Mouse (Mus musculus): ENCODE measurements around the gene Sntb2. TPM values are rescaled to one million over a fixed set of nuclear protein-coding genes. Genes with fewer than 3 reads are reported as not detected.
"Not testable (repeated sequence)": the region's sequence is repeated elsewhere in the genome, so short reads cannot be mapped to it uniquely, and the experiment has no call there.

The Sntb2 gene
- total RNA-seq, 1 experiment from 2014 or later = 25.8 TPM

DNA sequence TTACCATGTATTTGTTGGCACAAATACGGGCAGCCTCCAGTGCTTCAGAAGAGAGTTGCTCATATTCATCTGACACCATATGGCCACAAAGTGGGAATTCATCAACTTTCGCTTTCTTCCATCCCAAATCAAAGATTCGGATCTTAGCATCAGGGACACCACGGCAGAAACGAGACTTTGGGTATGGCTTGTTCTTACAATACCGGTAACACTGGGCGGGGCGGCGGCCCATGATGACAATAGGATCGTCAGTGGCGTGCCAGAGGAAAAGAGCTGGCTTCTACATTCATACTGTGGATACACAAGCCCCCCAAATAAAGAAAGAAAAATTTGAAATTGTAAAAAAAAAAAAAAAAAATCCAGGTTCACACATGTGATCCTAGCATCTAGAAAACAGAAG lies 7.4 kb upstream of the Sntb2 start:
- ATAC-seq (ENCODE audit: extremely low read depth, insufficient number of reproducible peaks, low FRiP score, poor library complexity, severe bottlenecking) = not testable (repeated sequence)

- no peak for ATAC-seq (ENCODE audit: extremely low read depth, insufficient number of reproducible peaks, low FRiP score, poor library complexity, severe bottlenecking)
Measured at GRCm38 (mm10) chr8:106929155-106929913, 6.2 kb upstream of the Sntb2 start.

DNA sequence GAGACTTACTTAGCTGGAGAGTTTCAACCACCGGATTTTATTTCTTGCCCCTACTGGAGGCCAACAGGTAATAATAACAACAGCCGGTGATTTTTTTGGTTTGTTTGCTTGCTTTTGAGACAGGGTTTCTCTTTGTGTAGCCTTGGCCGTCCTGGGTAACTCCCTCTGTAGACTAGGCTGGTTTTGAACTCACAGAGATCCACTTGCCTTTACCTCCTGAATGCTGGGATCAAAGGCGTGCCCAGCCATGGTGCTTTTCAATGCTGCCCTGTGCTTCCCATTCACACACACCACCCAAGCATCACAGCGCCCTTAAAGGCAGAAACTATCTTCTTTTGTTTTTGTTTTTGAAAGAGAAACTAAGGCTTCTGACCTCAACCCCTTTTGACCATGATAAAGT lies 5.6 kb upstream of the Sntb2 start:
- no peak for ATAC-seq (ENCODE audit: extremely low read depth, insufficient number of reproducible peaks, low FRiP score, poor library complexity, severe bottlenecking)

DNA sequence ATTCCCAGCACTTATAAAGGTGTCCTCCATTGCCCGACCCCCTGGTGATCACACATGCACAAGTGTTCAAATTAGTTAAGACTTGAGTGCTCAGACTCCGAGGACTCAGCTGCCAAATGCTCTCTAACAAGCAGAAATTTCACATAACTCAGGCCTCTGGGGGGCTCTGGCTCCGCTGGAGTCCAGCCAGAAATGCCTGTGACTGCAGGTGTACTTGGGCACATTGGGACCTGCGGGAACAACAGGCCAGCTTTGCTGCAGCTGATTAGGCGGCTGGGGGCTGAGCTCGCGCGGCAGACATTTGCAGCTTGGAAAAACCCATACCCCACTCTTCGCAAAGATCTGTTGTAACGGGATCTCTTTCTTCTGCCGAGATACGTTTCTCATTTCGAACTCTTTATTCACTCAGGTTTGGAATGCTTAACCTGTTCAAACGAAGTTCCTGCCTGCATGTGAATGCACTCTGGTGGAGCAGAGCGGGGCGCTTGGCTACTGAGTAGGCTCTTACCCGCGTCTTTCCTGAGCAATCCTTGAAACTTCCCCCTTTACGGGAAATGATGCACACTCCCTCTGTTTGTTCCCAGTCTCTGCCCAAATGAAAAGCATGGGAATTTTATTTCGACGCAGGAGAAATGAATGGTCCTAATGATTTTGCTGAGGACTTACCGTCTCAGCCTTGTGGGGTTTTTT lies 3.0 kb upstream of the Sntb2 start:
- ATAC-seq (ENCODE audit: extremely low read depth, insufficient number of reproducible peaks, low FRiP score, poor library complexity, severe bottlenecking) = no peak

DNA sequence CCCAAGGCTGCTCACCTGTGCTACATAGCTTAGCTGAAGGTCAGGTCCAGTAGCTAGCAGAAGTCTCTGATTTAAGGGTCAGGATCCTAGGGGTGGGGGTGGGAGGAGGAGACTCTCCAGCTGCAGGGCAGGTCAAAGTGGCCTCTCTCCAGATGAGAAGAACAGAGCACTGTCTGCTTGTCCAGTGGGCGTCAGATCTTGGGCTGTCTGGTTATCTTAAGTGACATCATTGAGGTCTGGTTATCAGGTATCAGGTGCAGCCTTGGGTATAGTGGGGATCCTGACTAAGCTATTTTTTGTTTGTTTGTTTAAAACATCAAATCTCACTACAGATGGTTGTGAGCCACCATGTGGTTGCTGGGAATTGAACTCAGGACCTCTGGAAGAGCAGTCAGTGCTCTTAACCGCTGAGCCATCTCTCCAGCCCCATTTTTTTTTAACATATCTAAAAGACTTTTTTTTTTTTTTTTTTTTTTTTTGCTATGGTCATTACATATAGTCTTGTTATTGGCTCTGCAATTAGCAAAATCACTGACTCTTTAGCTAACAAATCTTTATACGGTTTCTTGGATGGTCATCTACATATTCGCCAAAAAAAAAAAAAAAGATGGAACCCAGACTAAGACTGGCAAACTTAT lies 1.9 kb upstream of the Sntb2 start:
- ATAC-seq (ENCODE audit: extremely low read depth, insufficient number of reproducible peaks, low FRiP score, poor library complexity, severe bottlenecking) = no peak

DNA sequence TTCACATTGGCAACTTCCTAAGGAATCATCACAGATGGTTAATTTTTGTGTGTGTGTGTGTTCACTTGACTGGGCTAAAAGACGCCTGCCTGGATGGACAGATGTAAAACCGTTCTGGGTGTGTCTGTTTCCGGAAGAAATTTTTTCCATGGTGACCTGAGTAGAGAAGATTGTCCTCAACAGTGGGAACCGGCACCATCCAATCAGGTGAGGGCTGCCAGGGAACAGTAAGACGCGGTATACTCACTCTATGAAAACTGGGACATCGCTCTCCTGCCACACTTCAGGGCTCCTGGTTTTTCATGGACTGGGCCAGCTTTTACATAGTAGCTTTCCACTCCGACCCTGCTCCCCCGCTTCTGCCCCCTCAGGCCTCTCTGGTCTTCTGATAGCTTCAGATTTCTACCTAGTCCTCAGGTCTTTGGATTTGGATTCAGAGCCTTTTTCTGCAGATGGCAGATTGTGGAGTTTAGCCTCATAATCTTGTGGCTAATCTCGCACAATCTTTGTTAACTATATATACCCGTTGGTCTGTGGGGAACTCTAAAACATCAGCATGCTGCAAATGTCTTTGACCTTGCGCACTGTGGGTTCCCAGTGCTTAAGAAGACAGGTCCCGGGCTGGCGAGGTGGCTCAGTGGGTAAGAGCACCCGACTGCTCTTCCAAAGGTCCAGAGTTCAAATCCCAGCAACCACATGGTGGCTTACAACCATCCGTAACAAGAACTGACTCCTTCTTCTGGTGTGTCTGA lies 1.1 kb upstream of the Sntb2 start:
- no peak for ATAC-seq (ENCODE audit: extremely low read depth, insufficient number of reproducible peaks, low FRiP score, poor library complexity, severe bottlenecking)

DNA sequence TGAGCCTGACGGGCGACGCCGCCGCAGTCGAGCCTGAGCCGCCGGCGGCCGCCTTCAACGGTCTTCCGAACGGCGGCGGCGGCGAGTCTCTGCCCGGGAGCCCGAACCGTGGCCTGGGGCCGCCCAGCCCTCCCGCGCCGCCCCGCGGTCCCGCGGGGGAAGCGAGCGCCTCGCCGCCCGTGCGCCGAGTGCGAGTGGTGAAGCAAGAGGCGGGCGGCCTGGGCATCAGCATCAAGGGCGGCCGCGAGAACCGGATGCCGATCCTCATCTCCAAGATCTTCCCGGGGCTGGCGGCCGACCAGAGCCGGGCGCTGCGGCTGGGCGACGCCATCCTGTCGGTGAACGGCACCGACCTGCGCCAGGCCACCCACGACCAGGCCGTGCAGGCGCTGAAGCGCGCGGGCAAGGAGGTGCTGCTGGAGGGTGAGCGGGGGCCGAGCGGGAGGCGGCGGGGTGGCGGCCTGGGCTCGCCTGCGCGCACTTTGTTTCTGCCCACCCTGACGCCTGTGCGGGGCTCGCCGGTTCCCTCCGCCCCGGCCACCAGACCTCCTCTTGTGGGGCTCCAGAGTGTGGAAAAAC lies 438 bp downstream of the Sntb2 start:
- ATAC-seq (ENCODE audit: extremely low read depth, insufficient number of reproducible peaks, low FRiP score, poor library complexity, severe bottlenecking) = peak; percentile 9; the same call in 1 of the 2 replicates

DNA sequence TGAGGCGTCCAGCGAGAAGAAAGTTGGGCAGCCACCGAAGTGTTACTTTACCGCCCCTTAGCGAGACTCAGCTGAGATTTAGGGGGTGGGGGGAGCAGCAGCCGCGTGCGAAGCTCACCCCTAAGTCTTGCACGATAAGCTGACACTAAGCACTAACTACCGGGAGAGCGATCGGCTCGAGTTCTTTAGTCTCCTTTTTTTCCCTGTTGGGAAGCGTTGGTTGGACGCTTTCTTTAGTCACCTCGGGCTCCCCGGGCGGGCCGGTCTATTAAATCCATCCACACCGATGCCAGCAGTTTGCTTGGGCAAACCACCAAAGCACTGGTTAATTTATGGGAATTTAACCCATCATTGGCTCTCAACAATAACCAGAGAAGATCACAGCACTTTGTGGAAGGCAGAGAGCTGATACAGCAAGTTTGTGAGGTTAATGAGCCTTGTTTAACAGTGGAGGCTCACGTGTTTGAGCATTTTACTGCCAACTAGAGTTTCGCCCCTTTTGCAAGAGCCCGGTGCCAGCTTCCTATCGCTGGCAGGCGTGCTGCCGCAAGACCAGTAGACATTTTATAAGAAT lies 1.0 kb downstream of the Sntb2 start:
- ATAC-seq (ENCODE audit: extremely low read depth, insufficient number of reproducible peaks, low FRiP score, poor library complexity, severe bottlenecking) = no peak

- no peak for ATAC-seq (ENCODE audit: extremely low read depth, insufficient number of reproducible peaks, low FRiP score, poor library complexity, severe bottlenecking)
Measured at GRCm38 (mm10) chr8:106937081-106937800, 1.7 kb downstream of the Sntb2 start.

GRCm38 (mm10) chr8:106941806-106942205 lies 6.3 kb downstream of the Sntb2 start:
- ATAC-seq (ENCODE audit: extremely low read depth, insufficient number of reproducible peaks, low FRiP score, poor library complexity, severe bottlenecking) = no peak

- no peak for ATAC-seq (ENCODE audit: extremely low read depth, insufficient number of reproducible peaks, low FRiP score, poor library complexity, severe bottlenecking)
Measured at GRCm38 (mm10) chr8:106943874-106944418, 8.4 kb downstream of the Sntb2 start.

DNA sequence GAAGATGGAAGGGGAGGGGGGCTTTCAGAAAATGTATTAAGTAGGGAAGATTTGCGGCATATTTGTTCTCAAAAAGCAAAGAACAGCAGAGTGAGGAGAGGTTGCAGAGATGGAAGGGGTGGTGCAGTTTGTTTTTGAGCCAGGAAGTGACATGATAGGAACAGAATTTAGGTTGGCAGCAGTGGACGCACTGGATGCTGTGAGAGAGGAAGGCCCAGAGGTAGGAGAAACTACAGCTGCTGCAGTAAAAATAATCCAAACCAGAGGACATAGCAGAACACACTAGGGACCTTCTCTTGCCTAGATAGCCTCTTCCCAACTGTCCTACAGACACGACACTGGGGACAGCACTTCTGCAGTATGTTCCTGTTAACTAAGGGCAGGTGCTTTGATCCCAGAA lies 9.2 kb downstream of the Sntb2 start:
- no peak for ATAC-seq (ENCODE audit: extremely low read depth, insufficient number of reproducible peaks, low FRiP score, poor library complexity, severe bottlenecking)

- no peak for ATAC-seq (ENCODE audit: extremely low read depth, insufficient number of reproducible peaks, low FRiP score, poor library complexity, severe bottlenecking)
Measured at GRCm38 (mm10) chr8:106948678-106949243, 13.2 kb downstream of the Sntb2 start.

DNA sequence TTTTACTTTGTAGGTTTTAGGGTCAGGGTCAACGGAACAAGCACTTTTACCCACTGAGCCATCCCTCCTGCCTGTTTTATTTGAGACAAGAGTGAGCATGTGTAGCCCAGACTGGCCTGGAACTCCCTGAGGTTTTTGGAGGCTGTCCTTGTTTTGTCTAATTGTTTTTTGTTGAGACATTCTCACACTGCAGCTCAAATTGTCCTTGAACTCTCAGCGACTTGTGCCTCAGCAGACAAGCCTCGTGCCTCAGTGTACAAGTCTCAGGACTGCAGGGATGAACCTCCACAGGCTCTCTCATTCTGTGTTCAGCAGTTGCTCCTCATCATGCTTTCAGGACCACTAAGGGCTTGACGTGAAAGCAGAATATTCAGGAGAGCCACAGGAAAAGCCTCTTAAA lies 16.2 kb downstream of the Sntb2 start:
- no peak for ATAC-seq (ENCODE audit: extremely low read depth, insufficient number of reproducible peaks, low FRiP score, poor library complexity, severe bottlenecking)

- ATAC-seq (ENCODE audit: extremely low read depth, insufficient number of reproducible peaks, low FRiP score, poor library complexity, severe bottlenecking) = no peak
Measured at GRCm38 (mm10) chr8:106953571-106953970, 18.0 kb downstream of the Sntb2 start.

GRCm38 (mm10) chr8:106957086-106957485 lies 21.5 kb downstream of the Sntb2 start:
- ATAC-seq (ENCODE audit: extremely low read depth, insufficient number of reproducible peaks, low FRiP score, poor library complexity, severe bottlenecking) = no peak

DNA sequence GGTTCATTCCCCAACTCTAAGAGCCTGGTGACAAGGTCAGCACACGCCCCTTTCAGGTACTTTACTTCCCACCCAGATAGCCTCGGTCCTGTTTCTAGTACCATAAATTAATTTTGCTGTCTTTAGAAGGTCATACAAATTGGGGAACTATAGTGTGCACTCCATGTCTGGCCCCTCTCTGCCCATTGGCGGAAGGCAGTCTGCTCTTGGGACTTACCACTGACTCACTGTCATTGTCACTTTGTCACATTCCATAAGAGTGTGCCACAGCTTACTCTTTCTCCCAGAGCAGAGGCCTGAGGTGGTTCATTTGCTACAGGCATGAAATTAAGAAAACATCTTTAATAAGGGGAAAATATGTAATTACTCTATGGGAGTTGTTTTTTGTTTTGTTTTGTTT lies 22.7 kb downstream of the Sntb2 start:
- no peak; the same call in 1 of the 2 replicates for ATAC-seq (ENCODE audit: extremely low read depth, insufficient number of reproducible peaks, low FRiP score, poor library complexity, severe bottlenecking)

GRCm38 (mm10) chr8:106959626-106960025 lies 24.1 kb downstream of the Sntb2 start:
- peak; percentile 71 for ATAC-seq (ENCODE audit: extremely low read depth, insufficient number of reproducible peaks, low FRiP score, poor library complexity, severe bottlenecking)
